Mouse (Mus musculus) testis, postnatal 10 days (tissue): ENCODE measurements at regions not wholly inside any gene's neighbourhood (a gene's known extent, or its start where the extent isn't known, plus 50 kb on each side); places are given as distances from the start of the nearest gene placed in this dataset.
A peak's percentile ranks its signal among the peaks of the same experiment; 100 is the strongest.

Source experiments
- DNase-seq: peaks from one replicate; pipeline ENCODE4 v3.0.0; 2021; ENCODE audit warnings: low spot score

DNA sequence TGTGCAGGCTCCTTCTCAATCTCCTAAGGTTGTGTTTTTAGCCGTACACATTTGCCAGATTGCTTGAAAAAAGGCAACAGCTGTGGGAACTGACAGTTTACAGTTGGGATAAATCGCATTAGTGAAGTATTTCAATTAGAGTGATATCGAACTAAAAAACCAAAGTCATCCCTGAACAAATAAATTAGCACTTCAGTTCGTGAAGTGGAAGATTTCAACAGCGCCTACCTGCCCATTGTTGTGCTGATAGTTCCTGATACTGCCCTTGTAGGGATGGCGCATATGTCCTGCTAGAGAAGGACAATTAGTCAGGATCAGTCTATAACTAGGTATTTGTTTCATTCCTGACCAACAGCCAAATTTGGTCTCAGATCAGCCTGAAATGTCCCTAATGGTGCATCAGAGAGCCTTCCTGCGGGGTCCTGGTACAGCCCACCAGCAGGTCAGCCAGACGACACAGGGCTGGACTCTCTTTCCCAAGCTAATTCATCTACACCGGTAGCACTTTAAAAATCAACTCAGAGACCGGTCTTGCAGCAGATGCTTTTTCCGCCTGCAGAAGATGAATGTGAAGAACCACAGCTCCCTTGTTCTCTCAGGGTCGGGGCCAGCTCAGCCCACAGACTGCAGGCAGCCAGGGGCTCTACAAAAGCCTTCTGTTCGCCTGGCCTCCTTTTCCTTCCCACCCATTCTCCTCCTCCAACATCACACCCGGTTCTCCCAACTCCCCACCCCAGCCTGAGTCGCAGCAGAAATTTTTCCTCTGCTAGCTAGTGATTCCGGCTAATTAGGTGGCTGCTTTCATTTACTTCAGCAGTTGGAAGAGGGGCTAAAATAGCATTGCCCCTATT is 146.1 kb downstream of the Psat1 start:
- DNase-seq, result peak; percentile 56

DNA sequence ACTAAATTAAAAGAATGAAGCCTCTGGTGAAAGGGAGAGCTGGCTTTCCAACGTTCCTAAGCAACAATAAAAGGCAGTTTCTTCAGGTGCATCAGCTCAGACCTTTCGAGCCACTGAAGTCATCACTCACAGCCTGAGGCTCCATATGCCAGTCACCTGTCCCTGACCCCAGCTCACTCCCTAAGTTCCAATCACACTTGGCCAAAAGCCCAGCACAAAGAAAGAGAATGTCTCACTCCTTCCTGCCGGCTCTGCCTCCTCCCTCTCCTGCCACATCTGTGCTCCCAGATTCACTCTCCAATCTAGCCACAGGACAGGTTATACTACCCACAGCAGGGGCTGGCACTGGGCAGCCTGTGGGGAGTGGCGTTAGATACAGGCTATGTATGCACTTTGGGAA is 150.7 kb downstream of the Psat1 start:
- peak; percentile 60 for DNase-seq

DNA sequence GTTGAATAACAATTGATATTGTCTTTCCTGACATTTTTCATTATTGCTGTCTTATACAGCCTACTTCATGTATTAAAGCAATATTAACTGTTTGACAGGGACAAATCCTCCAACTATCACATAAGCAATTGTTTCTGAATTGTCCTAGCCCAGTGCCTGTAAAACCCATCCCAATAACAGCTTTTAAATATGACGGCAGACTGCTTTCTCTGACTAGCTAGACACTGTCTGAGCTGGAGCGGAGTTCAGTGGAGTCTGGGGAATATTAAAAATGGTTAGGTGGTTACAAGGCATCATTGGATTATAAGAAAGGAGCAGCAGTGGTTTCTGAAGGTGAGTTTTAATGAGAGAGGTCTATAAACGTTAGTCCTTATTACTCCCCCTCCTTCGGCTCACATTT is 155.2 kb downstream of the Psat1 start:
- no peak for DNase-seq

DNA sequence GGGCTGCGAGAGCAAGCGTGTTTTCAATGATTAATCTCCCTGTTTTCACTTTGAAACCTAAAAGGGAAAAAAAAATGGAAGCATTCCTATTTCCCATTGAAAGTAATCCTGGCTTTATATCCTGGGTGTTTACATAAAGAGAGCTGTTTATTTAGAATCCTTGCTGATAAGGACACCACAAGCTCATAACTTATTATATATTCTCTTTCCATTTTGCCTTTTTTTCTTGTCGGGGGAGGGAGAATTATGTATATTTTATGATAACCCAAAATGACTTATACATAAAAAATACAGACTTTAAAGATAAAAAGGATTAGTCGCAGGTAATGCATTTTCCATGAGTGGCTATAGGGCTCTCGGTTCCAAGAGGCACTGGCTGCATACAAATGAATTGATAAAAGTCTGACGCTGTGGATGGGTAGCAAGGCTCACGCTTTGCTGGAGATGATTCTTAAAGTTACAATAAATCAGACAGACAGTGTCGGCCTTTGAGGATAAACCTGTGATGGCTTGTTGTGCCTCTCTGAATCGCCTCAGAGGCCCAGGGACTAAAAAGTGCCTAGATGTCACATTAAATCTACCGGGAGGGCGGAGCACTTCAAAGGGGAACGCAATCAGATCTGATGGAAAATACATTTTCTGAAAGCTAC is 155.7 kb downstream of the Psat1 start:
- DNase-seq, result no peak

DNA sequence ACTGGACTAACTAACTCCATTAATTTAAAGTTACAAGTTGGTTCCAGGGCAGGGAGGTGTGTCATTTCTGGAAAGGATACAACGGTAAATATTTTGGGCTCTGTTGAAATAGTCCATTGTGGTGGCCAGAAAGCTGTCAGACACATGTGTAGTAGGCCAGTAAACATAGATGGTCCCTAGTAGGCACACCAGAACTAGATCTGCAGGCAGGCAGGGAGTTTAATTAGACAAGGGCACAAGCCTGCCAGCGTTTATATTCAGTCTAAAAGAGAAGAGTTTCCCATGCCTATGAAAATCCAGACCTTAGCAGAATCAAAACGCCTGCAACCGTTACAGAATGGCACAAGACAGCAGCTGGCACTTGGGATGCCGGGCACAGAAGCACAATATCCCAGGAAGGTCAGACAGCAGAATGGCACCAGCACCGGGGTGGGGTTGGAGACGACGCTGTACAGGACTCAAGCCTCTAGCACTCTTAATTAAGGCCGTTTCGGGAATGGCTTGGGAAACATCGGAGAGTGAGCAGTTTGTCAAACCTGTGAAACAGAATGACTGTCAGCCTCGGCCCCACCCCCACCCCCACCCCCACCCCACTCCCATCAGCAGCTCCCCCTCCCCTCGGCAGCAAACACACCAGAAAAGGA is 156.4 kb downstream of the Psat1 start:
- no peak for DNase-seq

DNA sequence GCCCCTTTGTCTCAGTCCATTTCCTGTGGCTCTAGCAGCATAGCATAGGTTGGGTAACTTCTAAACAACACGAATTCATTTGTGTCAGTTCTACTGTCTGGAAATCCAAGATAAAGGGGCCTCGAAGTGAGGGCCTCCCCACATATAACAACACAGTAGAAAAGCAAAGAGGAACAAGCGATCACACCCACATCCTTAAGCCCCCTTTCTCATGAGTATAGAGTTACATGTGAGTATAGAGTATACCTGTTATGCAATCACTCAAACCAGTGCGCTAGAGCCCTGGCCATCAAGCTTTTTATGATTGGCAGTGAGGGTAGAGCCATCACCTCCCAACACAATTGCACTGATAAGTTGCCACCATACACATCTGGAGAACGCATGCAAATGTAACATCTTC is 157.4 kb downstream of the Psat1 start:
- no peak for DNase-seq

DNA sequence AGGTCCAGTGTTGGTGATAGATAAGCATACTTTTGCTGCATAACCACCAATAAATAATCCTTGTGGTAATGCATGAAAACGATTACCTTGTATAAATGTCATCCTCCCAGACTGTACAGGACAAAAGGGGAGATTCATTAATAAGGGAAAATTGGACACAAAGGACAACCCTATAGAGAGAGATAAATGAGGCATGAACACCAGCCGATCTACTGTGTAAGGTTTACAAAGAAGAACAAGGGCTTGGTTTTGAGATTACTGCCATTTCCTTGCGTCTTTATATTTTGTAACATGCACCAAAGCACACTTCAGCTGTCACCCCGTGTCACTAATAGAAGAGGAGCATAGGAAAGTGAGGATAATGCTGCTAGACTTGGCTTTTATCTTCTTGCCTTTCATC is 162.5 kb downstream of the Psat1 start:
- DNase-seq, result no peak

DNA sequence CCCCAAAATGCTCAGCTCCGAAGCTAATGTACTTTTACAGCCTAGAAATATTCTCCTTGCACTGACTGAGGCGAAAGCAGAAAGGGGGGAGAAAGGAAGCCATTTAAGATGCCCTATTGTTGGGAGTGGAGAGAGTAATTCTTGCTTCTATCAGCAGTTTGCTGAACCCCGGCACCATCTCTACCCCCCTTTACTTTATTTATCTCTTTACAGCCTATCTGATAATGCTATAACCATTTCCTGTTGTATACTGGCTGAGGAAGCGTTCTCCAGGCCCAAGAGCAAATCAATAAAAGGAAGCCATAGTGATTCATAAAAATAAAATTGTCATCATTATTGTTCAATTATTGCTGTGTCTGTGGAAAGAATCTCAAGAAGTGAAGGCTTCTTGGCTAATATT is 177.5 kb downstream of the Psat1 start:
- no peak for DNase-seq

DNA sequence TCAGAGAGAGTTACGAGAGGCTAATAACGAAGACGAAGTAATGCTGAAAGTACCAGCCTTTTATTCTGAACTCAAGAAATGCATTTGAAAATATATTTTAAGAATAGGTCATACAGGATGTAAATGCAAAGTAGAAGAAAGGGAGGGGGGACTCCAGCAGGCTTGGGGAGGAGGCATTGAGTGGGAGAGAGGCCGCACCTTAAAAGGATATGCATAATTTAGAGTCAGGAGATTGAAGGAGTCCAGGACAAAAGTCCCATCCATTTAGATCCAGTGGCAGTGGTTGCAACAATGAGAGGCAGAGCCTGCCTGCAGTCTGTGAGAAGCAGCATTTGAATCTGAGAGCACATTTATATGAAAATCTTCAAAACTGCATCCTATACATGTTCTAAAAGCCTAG is 186.1 kb downstream of the Psat1 start:
- no peak for DNase-seq

DNA sequence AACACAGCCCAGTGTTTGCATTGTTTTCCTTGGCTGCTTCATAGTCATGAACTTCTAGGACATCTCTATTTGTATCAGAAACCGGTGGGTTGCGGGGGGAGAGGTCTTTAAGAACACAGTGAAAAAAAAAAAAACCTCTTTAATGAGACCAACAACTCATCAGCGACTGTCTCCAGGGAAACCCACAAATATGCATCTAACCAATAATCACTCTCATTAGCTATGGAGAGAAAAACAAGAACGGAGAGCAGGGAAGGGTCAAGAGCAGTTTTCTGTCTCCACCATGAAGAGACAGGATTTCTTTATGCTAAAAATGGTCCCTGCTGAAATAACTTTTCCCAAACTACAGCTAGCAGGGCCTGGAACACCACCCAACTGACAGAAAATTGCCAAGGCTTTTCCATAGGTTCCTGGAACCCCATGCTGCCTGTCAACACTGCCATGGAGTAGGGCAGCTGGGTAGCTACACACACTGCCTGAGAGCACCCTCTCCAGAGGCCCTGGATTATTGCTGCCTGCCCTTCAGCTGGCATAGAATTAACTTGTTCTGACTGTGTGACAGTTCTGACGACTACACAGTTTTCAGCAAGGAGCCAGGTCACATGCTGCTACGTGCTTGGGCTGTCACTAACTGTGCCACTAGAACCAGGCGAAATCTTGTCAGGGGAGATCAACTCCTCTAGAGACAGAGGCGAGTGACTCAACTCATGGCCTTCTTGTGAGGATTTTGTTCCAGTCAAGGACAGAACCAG is 201.9 kb downstream of the Psat1 start:
- no peak for DNase-seq

DNA sequence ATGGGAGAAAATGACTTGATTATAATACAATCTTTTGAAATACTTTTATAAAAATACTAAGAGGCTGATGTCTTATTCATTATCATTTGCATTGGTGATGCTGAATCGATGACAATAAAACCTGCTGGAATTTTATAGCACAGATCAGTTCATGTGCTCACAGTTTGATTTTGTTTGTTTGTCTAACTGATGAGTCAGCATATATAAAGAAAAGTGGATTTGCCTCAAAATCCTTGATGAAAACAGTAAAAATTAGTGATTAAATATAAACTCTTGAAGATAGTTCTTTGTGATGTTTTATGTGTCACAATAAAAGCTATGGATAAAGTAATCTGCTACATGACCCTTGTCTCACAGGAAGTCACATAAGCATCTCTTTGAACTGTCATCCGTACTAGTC is 210.9 kb downstream of the Psat1 start:
- no peak for DNase-seq

DNA sequence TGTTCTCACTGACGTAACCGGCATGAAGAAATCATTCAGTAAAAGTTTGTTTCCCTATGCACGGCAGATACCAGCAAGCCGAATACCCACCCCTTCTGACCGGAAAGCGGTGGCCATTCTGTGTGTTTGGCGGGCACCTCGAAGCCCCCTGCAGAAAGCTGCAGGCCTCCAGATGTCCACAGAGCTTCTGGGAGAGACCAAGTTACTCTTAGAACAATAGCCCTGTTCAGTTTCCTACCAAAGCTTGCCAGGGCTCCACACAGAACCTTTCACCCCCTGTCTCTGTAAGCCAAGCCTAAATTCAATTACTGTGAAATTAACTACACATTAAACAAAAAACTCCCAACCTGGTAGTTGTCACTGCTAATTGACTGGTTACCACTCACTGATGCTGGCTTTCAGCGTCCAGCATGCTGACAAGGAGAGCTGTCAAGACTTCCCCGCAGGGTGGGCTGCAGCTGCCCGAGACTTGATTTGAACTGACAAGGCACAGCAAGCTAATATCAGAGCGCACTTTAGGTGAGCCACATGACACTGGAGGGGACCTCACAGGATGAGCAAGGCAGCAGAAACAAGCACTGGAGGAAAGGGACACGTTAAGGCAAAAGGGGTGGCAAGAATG is 220.2 kb downstream of the Psat1 start:
- no peak for DNase-seq

DNA sequence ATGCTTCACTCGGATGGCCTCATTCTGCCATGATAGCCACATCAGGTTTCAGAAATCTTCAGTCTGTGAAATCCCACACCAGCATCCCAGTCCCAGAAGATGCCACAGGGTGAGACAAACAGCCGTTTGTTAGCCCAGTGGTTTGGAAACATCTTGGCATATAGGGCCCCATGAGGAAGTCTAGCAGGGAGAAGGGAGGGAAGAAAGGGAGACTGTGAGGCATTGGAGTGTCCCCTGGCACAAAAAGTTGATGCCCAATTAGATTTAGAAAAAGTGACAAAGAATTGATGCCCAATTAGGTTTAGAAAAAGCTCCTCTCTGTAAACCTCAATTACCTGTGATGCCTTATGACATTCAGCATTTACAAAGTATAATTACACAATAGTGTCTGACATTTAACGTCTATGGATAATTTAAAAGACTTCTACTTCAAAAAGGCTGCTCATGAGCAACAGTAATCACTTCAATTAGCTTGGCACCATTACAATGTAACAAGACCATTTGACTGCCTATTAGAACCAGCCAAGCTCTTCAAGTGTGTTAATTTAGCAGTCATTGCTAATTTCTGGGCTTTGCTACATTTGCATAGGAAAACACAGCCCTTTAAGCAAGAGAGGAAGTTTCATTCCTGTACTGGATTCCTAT is 254.6 kb downstream of the Psat1 start:
- DNase-seq, result no peak

DNA sequence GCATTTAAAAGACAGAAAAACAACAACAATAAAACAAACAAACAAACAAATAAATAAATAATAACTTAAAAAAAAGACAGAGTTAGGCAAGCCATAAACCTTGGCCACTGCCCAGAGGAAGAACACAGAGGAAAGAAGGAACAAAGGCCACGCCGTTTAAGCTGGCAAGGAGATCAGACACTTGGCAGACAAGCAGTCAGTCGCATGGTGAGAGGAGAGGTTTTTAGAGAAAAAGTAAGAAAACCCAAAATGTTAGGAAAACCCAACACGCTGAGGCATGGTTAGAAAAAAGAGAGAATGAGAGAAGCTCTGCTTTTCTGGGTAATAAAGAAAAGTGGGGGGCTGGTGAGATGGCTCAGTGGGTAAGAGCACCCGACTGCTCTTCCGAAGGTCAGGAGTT is 277.1 kb downstream of the Psat1 start:
- no peak for DNase-seq

DNA sequence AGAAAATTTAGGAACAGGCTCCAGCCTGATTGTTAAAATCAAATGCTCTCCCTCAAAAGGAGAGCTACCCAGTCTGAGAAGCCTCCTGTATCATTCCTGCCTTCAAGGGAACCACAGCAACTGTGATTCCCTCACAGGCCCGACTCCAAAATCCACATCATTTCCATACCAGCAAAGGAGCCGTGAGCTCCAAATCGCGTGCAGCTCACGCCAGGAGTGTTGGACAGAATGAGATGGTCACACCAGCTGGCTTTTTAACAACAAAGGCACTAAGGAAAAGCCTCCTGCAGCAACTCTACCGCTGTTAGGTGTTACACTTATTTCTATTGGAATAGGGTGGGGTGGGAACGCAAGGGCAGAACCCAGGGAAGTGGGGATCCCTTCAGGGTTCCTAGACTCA is 277.6 kb downstream of the Psat1 start:
- DNase-seq, result no peak

DNA sequence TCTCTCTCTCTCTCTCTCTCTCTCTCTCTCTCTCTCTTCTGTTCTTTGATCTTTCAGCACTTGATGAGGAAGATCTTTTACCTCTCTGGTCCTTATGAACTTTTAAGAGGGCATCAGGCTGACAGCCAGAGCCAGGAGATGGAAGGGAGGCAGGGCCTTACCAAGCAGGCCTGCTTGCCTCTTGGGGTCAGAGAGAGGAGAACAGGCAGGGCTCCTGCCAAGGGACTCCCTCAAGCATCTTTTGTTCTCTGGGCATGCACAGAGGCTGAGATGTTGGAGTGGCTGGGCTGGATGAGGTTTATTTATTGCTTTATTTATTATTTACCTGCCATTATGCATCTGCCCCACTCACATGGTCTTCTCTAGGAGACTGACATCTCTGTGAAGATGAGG is 278.5 kb downstream of the Psat1 start:
- no peak for DNase-seq

DNA sequence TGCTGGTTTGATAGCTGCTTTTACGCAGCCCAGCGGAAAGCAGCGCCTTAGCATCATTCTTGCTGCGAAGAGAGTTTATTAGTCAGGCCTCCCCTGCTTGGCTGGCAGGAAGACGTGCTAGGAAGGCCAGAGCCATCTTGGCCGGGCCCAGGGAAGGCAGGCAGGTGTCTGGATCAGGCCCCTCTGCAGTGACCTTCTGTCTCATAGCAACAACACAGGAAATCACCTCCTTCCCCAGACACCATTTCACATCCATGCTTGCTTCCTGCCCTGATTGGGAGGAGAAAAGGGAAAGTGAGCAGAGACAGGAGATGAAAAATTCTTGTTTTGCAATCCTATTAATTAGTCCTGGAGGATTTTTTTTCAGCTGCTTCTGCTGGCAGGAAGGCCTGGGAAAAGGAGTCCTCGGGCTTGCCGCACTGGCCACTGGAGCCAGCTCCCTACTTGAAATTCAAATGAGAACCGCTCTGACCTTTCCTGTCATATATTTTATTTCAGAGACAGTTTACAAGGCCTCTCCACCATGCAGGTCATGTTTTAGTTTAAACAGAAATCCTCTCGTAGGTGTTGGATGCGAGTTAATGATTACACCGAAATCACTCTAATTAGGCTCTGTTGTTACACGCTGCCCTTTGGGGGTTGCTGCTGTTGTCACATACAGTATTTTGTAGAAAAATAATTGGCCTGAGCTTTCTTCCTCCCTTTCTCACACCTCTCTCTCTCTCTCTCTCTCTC is 279.1 kb downstream of the Psat1 start:
- no peak for DNase-seq

DNA sequence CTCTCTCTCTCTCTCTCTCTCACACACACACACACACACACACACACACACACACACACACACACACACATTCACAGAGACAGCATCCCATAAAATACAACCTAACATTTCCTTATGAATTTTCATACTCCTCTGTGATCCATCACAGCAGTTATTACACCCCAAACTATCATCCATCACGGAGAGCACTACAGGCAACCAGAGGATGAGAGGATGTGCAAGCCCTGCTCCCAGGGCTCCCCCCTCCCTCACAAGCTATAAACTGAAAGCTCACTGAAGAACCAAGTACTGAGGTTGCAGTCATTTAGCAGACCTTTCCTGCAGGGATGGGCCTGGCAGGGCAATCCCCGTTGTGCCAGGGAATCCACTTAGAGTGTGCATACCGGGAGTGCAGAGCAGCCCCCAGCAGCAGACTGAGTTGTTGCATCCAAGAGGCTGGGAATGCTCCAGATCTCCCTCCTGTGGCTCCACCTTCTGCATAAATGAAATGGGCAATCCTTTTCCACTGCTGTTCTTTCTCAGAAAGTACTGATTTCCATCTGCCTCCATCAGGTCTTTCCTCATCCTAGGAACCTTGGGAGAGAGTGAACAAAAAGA is 283.4 kb downstream of the Psat1 start:
- no peak for DNase-seq

DNA sequence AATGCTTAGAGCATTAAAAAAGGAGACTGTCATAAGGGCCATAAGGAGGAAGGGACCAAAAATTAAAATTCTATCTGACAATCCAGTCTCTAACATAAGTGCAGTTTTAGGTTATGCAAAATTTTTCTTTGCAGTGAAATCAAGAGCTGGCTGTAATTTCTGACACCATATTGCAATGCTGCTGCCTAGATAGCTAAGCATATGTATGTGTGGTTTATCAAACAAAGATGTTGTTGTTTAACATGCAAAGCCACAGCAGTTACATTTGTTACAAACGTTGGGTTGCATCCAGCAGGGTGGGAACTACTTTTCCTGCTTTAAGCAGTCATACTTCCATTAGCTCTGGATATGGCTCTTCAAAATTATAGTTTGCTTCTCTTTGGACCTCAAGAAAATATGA is 288.5 kb downstream of the Psat1 start:
- DNase-seq, result no peak

DNA sequence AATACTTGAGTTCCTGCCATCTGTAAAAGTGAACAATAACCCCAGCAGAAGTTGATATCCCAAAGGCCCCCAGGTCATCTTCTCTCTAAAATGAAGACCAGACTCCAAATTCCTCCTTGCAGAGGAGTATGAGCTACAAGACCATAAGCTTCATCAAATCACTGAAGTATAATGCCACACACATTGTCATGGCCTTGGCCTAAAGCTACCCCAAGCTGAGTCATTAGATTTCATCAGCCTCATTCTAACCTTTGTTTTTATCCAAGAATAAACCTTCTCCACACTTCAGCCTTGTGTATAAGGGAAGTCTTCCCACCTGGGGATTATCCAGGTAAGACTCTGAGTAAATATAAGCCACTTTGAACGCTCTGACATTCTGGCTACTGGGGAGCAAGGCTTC is 289.3 kb downstream of the Psat1 start:
- no peak for DNase-seq

DNA sequence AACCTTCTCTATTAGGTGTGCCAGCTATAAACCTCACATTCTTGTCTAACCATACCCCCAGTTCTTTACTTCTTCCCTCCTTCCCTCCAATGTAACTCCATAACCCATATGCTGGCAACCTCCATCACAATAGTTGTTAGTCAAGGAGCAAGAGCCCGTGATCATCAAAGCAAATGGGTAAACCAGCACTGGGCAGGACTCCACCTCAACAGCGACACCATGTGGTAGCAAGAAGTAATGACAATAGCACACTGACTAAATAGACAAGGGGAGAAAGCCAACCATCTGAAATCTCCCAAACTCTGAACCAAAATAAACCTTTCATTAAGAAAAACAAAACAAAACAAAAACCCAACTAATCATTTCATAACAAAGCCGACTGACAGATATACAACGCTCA is 297.8 kb downstream of the Psat1 start:
- peak; percentile 55 for DNase-seq
